Mouse (Mus musculus): ENCODE data around the gene Spast.

Spast gene

DNA sequence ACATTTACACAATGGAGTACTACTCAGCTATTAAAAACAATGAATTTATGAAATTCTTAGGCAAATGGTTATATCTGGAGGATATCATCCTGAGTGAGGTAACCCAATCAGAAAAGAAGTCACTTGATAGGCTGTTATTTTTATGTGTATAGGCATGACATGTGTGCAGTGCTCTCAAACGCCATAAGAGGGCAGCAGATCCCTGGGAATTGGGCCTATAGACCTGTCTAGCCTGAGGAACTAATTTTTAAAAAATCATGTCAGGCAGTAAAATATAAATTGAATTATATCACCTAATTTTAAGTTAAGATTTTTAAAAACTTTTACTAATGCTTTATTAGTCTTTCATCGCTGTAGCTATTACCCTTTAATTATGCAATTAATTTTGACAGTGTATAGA is 10.6 kb upstream of the Spast start:
- peak; percentile 47 for DNase-seq

DNA sequence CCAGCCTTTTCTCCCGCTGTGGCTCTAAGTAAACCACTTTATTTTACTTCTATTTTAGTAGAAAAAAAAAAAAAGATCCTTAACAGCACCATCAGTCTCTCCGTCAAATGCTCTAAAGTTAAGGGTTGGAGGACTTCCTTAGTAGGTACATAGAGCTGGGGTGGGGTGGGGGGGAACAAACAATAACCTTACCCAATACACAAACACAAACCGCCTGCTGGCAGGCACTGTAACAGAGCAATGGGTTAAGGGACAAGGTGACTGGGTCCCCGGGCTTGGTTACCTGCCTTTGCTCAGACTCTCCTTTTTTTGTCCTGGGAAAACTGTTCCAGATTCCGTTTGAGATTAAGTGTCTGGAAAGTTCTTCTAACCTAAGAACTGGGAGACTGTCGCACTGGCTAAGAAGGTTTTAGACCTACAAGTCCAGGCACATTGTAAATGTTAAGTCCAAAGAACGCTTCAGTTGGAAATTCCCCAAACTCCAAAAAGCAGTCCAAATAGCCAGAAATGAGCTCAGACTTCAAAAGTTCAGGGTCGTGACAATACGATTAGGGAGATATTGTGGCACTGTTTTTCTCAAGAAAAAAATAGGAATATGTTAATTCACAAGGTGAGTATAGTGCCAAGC is 7.6 kb upstream of the Spast start:
- no peak for DNase-seq

DNA sequence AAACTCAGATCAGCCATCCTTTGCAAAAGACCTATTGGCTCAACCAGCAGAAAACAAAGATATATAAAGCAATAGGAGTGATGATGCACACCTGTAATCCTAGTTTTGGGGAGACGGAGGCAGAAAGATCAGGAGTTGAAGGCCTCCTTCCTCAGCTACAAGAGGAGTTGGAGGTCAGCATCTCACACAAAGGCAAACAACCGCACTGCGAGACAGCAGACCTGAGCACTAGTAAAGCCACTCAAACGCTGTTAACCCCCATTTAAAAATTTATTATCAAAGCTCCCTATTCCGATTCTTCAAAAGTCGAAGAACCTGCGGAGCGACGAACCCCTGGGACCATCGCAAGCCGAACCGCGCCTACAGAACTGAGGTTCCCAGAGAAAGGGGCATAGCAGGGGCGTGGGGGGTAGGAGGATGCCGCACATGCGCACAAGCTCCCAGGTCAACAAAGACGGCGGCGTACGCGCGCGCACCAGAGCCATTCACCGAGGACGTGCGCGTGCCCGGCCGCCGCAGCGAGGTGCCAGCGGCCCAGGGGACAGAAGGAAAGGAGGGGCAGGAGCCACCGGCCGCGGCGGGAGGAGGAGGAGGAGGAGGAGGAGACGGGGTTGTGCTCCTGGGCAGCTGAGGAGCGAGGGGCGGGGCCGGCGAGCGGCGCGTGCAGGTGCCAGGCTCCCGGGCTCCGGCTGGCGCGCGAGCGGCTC is 409 bp upstream of the Spast start:
- DNase-seq = peak; percentile 94

DNA sequence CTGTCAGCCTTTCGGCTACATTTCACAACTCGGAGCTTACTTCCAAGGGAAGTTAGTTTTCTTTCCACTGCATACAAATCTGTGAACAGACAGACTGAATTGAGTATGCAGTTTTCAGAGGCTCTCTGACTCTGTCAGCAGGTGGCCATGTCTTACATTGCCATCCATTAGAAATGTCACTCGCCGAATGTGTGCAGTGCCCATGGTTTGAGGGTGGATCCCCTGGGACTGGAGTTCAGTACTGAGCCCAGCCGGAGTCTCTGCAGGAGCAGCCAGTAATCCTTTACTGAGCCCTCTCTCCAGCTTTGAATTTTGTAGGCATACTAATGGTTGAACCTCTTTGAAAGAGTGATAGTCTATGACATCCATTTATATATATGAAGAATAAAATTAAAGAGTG is 2.4 kb downstream of the Spast start:
- no peak for DNase-seq

DNA sequence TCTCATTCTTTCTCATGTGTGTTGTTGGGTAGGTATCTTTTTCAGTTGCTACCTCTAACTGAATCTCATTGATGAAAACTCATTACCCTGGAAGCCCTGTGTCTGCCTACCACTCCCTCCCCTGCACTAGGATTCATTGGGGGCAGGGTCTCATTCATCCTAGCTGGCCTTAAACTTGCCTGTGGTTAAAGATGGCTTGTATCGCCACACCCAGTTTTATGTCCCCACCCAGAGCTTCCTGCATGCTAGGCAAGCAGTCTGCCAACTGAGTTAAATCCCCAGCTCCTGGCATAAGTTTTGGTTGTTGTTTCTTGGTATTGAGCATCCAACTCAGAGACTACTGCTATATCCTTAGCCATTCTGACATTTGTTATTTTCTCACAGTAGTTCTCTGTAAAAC is 24.8 kb downstream of the Spast start:
- DNase-seq = no peak

DNA sequence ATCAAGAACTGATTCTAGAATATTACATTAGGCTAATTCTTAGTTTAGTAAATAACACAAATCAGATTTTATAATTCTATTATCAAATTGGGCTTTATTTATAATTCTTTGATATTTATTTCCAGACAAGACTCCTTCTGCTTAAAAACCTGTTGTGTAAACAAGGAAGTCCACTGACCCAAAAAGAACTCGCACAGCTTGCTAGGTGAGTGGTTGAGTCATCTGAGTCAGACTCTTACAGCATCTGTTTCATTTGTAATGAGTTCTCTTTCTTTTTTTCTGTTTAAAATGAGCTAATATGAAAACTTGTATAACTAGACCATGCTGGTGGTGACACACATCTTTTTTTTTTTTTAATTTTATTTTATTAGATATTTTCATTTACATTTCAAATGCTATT is 38.1 kb downstream of the Spast start:
- DNase-seq = no peak

DNA sequence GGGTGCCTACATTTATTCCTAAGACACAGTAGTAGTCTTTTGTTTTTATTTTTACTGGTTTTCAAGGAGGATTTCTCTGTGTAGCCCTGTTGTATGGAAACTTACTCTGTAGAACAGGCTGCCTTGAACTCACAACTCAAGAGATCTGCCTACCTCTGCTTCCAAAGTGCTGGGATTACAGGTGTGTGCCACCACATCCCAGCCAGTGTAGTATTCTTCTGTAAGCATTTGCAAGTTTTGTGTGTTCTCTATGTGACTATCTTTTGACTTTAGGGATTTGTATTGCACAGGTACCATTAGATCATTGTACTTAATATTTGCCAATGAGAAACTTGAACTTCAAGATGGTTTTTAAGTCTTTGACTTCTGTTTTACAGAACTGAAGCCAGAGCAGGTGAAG is 47.9 kb downstream of the Spast start:
- DNase-seq = no peak

DNA sequence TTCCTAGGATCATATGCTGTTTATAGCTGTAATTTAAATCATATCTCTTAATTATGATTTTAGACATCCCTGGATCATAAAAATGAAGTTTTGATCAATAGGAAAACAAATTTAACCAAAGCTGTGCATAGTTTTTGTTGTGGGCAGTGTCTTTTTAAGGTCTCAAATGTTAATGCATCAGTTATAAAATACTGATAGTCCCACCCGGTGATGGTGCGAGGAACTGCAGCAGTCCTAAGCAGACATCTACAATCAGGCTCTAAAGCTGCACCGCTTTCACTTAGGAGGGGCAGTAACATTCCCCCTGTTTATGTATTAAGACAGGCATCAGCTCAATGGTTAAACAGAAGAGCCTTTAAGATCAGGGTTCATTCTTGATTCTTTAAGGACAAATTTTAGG is 51.1 kb downstream of the Spast start:
- no peak for DNase-seq

DNA sequence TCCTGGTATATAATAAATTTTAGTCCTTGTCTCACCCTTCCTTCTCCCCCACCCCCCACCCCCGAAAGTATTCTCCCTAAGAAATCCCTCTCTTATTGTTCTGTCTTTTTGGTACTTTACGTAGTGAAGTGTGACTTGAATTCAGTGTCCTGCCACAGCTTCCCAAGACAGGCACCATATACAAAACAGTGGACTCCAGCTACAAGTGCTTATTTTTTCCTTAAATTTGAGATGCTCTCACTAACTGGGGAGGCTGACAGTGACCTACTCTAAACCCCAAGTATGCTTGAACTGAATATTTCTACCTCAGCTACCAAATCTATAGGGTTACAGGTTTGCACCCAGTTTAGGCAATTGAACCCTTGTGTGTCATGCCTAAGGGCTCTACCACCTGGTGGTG is 55.6 kb downstream of the Spast start:
- no peak for DNase-seq

DNA sequence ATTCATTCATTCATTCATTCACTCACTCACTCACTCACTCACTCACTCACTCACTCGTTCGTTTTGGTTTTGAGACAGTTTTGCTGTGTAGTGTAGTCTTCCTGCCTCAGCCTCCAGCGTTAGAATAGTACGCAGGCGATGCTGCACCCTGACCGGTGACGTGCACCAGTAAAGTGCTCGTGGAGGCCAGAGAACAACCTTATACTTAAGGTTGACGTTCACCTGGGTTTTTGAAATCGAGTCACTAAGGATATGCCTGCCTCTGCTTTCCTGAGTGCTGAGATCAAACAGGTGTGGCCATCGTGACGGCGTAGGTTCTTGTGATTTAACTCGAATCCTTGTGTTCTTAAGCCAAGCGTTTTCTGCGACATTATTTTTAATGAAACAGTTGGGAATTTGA is 56.1 kb downstream of the Spast start:
- no peak for DNase-seq

DNA sequence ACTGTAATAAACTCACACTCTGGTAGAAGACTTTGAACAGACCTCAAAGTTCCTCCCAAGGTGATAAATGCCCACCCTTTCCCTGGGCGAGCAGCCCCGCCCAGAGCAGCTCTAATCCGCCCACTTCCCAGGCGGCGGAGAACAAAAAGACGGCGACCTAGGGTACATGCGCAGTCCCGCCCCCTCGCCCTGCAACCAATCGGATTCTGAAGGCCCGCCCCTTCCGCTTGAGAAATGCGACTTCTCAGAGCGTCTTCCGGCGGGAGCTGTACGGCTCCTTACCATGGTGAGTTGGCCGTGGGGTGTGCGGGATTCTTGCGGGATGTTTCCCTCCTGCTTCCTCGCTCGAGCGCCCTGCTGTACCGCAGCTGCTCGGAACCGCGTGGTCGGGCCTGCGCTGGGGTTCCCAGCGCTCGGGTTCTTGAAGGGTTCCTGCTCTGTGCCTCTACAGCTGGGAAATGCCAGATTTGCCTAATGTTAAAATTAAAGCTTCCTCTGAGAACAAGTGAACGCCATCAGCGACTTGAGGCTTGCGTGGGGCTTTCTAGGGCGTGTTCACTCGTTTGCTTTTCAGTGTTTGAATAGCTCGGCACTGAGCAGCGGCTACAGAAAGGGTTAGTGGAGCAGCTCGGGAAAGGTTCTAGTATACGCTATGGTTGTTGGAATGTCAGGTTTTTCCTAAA is 56.7 kb downstream of the Spast start, which contains the start of gene Slc30a6:
Gene Slc30a6 (plus strand): TSS at position 226 of the 683 bp plus-strand sequence.
- DNase-seq = peak; percentile 97

DNA sequence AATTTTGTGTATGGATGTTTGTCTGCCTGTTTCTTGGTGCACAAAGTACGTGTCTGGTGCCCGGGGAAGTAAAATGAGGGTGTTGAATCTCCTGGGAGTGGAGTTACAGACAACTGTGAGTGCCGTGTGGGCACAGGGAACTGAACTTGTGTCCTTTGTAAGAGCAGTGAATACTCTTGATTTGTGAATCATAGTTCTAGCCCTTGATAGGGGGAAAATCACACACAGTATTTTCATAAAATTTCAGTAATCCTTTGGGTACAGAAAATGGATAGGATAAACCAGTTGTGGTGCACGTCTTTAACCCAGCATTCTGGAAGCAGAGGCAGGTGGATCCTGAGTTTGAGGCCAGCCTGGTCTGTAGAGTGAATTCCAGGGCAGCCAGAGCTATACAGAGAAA is 58.0 kb downstream of the Spast start:
- DNase-seq = no peak

DNA sequence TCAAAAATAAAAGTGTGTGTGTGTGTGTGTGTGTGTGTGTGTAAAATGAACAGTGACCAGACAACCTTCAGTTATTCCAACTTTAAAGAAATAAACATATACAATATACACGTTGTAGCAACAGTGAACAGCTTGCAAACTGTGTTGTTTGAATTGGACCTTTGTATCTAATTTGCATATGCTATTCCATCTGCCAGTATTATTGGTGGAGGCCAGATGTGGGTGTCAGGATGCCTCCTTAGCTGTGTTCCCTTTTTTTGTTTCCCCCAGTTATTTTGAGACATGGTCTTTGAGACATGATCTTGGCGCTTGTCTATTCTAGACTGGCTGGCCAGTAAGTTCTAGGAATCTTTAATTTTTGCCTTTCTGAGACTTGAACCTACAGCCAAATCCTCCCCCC is 58.4 kb downstream of the Spast start:
- no peak for DNase-seq

DNA sequence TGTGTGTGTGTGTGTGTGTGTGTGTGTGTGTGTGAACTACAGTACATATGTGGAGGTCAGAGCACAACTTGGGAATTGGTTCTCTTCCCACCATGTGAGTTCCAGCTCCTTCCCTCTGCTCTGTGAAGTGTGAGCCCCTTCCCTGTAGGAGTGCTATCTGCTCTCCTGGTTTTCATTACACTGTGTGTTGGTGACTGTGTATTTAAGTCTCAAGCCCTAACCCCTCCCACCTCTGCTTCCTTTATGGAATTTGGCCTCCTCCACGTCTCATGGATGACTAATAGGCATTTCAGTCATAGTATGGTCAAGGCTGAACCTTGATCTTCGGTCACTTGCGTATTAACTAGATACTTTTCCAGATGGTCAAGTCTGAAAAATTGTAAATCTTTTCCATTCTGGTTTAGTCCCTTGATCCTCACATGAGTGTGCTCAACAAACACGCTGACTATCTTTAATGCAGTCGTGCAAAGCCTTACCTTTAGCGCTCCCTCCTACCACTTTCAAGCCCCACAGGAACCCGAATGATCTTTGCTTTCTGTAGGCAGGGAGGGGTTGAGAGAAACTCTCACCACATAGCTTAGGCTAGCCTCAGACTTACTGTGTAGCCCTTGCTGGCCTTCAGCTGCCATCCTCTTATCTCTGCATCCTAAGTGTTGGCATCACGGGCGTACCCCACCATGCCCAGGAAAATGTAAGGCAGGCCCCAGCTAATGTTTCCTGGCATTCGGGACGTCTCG is 63.9 kb downstream of the Spast start:
- DNase-seq = no peak

DNA sequence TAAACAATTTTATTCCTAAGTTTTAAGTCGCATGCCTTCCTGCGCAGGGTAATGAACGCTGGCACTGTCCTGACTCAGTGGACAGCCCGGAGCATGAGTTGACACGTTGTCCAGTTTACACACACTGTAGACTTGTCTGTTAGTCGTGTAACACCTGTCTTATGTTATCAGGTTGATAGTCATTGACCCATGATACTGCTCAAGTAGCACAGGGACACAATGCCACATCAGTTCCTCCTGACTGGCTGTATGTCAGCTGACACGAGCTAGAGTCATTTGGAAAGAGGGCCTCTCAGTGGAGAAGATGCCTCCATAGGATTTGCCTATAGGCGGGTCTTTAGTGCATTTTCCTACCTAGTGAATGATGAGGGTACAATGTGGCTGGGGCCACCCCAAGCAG is 67.7 kb downstream of the Spast start:
- no peak for DNase-seq

DNA sequence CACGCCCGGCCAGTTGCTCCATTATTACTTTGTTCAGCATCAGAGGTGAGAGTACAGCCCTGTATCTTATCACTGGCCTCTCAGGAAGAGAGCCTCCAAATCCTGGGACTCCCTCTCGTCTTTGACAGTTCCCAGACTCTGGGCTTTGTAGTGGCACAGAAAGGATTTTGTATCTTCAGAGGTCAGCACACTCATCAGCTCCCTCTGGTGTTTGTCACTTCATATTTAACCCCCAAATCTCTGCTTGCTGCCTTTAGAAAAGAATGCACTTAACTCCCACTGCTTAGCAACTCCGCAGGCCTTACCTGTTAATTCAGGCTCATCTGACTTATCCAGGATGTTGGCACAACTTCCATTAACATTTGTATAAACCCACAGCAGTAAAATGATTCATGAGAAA is 70.9 kb downstream of the Spast start:
- no peak for DNase-seq

DNA sequence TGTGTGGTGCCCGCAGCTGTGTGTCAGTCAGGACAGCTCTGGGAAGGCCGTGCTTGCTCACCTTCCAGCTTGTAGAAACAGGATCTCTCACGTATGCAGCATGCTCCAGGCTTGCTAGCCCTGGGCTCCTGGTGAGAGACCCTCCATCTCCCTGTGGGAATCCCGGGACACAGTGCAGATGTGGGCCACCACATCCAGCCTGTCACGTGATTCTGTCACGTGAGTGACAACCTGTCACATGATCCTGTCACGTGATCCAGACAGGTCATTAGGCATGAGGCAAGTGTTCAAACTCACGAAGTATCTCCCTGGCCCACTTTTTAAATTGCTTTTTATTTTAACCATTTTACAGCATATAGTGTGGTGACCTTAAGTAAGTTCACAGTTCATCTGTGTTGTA is 74.5 kb downstream of the Spast start:
- no peak for DNase-seq

DNA sequence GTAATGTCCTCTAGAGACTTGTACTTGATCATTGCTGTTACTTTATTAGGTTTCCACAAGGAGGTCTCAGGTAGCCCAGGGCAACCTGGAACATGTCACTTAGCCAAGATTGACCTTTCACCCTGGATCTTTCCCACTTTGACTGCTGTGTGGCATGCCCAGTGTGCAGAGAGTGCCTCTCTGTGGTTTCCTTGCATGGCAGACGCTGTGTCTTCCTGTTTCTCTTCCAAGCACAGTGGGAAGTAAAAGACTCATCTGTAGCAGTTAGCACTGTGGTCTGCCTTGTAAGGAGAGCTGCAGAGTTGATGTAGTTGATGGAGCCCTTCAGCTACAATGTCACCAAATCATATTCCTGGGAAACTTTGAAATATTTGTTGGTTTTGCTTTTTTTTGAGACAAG is 75.9 kb downstream of the Spast start:
- no peak for DNase-seq

DNA sequence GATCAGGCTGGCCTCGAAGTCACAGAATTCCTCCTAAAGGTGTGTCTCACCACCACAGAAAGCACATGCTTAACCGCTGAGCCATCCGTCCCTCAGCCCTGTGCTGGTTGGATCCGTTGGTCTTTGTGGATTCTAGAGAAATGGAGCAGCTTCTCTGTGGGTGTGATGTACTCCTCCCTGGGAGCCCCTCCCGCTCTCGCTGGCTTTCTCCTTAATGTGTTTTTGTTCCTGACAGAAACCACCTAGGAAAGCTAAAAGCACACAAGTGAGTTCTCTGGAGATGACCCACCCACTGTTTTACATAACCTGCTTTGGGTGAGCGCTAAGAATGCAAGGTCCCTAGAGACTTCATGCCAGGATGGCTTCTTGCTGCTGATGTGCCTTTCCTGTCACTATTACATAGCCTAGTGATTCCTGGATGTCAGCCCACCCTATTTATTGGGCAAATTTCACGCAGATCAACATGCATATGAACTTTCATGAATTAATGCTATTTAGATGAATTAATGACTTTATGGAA is 78.1 kb downstream of the Spast start:
- no peak for DNase-seq

DNA sequence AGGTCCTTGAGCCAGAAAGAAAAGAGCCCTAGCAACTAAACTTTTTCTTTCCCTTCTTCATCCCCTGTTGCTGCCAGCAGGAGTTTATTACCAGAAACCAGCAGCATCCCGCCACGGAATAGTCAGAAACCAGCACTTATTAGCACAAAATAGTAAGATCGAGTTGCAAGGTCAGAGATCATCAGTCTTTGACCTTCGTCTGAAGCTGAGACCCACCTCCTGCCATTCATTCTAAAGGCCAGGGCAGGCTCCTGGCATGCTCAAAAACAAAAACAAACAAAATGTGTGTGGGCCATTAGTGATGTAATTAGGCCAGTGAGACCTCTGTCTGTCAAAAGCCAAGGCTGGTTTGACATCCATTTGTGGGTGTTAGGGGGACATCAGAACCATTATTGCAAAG is 79.4 kb downstream of the Spast start:
- no peak for DNase-seq

DNA sequence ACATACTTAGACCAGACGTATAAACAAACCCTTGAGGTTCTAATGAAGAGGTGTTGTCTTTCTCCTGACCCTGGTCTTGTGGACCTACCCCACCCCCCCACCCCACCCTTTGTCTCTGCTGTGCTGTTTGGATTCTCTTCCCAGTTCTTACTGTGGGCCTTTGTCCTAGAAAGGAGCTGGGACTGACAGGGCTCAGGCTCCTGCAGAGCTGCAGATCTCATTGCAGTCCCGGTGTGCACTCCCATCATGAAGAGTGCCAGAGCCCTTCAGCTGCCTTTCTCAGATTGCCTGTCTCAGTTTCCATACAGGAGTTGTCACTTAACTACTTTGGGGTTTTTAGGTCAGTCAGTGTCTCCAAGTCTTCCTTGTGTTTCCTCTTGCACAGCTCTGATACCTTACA is 81.9 kb downstream of the Spast start:
- no peak for DNase-seq

DNA sequence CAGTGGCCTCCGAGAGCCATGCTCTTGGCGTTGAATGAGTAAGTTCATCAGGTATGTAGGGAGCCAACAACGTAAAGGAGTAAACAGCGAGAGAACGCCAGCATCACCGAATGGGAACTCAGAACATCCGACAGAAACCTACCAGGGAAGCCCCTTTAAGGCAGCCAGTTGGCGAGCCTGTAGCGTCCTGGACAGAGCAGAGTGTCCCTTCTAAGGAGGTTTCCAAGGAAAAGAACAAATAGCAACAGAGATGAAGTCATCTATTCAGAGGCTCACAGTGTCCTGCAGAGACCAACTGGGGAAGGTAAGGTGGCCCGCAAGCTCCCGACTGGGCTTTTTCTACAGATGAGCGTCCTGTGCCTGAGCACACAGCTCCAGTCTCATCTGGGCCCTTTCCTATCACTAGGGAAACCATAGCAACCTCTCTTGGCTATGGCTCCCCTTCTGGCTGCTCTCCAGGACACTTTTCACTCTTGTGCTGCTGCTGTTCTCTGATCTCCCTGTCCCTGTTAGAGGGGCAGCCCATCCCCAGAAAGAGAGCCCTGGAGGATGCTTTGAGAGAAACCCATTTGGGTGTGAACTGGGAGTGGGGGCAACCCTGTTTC is 85.7 kb downstream of the Spast start:
- DNase-seq = no peak

DNA sequence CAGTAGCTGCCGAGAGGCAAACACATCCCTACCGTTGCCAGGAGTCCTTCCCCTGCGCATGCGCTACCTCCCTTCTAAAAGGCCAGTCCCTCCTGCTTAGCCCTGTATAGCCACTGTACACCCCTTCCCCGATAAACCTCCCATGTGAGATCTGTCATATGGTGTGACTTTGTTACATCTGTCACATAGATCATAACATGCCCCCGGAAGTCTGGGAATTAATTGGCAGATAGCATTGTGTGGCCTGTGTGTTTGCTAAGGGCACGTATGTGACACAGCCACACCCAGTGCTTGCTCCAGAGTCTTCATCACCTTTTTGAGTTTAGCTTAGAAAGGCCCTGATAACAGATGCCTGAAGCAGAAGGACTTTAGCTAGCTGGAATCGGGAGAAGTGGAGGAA is 91.3 kb downstream of the Spast start:
- DNase-seq = no peak

All from kidney, adult 18-20 months (tissue).